Mouse (Mus musculus) intestine, embryonic 16.5 days (tissue): ENCODE results near the gene Olfr1443. TPM values are rescaled to one million over a fixed set of nuclear protein-coding genes. Genes with fewer than 3 reads are reported as not detected.
"Not testable (repeated sequence)": the region's sequence is repeated elsewhere in the genome, so short reads cannot be mapped to it uniquely, and the experiment has no call there.

ENCODE experiments used
- ATAC-seq: fragments of 200-750 bp; cut with Nextera tagmentation; 2 replicates; pipeline ENCODE4 v1.8.0; 2017; ENCODE audit warnings: moderate TSS enrichment, moderate library complexity
- H3K27ac ChIP-seq: fragments of 300-500 bp; sonication (generic); 2 replicates; pipeline ENCODE4 v1.5.1; 2014; ENCODE audit warnings: mild to moderate bottlenecking, low read length
- H3K27me3 ChIP-seq: fragments of 300-500 bp; sonication (generic); replicated peaks from 2 replicates; pipeline ENCODE4 v1.6.1; 2014; ENCODE audit warnings: low read length, control low read depth, mixed read lengths; ENCODE audit not compliant: control insufficient read depth, insufficient read depth
- H3K36me3 ChIP-seq: fragments of 300-500 bp; sonication (generic); 2 replicates; pipeline ENCODE4 v1.6.1; 2014; ENCODE audit warnings: low read length, control low read depth; ENCODE audit not compliant: control insufficient read depth, insufficient read depth
- H3K4me1 ChIP-seq: fragments of 300-500 bp; sonication (generic); 2 replicates; pipeline ENCODE4 v1.6.1; 2014; ENCODE audit warnings: low read length, control low read depth, mixed read lengths; ENCODE audit not compliant: control insufficient read depth, insufficient read depth
- H3K4me2 ChIP-seq: fragments of 300-500 bp; sonication (generic); 2 replicates; pipeline ENCODE4 v1.6.1; 2014; ENCODE audit warnings: low read depth, low read length, control low read depth
- H3K4me3 ChIP-seq: fragments of 300-500 bp; sonication (generic); 2 replicates; pipeline ENCODE4 v1.5.1; 2014; ENCODE audit warnings: mild to moderate bottlenecking, low read length
- H3K9ac ChIP-seq: fragments of 300-500 bp; sonication (generic); 2 replicates; pipeline ENCODE4 v1.6.1; 2014; ENCODE audit warnings: low read depth, low read length
- H3K9me3 ChIP-seq: fragments of 300-500 bp; sonication (generic); 2 replicates; pipeline ENCODE4 v1.6.1; 2016; ENCODE audit warnings: low read length, control low read depth; ENCODE audit not compliant: control insufficient read depth
- WGBS: fragments of 180-500 bp; shearing (Covaris S2); extraction: QIAGEN DNeasy Blood & Tissue Kit; methylation state at CpG from one replicate; pipeline ENCODE4 v1.1.7; 2014; 5-methylcytosine and 5-hydroxymethylcytosine counted together
- polyA plus RNA-seq: library from polyadenylated mRNA; unstranded; fragments of >200 nt; fragmentation: Nextera tagmentation; extraction: Ambion mirVana; gene quantifications from 2 replicates; pipeline ENCODE4 v1.2.1, GENCODE M21; 2015

Olfr1443 gene
- polyA plus RNA-seq, 1 experiment from 2014 or later = not detected

DNA sequence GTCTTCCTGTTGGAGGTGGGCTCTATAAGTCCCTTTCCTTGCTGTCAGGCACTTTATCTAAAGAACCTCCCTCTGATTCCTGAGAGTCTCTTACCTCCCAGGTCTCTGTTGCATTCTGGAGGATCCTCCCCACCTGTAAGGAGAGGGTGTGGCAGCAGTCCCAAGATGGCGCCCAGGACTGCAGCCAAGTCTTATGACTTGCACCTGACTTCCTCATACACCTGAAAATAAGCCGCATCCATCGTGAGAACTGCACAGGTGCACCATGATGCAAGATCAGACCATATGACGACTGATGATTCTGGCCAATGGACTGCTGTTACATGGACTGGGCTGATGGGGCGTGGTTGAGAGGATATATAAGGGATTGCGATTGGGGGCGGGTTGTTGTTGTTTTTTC lies 43.7 kb downstream of the Olfr1443 start:
- H3K36me3 ChIP-seq, H3K27ac ChIP-seq, H3K4me2 ChIP-seq, H3K9me3 ChIP-seq, H3K27me3 ChIP-seq, H3K4me3 ChIP-seq, H3K9ac ChIP-seq, ATAC-seq, H3K4me1 ChIP-seq: not testable (repeated sequence)
- WGBS = 92% methylated on average over 7 of the region's 7 CpGs

DNA sequence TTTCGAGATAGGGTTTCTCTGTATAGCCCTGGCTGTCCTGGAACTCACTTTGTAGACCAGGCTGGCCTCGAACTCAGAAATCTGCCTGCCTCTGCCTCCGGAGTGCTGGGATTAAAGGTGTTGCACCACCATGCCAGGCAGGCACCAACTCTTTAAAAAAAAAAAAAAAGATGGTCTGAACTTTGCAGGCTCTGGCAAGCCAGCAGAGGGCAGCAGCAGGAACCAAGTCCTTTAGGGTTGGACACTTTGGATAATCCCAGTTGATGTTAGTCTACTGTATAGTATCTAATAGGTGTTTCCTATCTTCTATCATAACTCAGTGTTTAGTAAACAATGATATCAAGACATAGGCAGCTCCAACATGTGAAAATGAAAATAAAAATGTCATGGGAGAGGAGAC lies 44.4 kb downstream of the Olfr1443 start:
- Histone ChIP-seq H3K4me1 (no peaks in the 10 kb centered on the region), H3K27ac (no peak overlapping the region), H3K9me3 (no peaks in the 10 kb centered on the region), H3K27me3 (no peaks in the 10 kb centered on the region), H3K4me2 (no peak overlapping the region), H3K9ac (no peak overlapping the region), H3K36me3 (no peaks in the 10 kb centered on the region), H3K4me3 (no peak overlapping the region)
- ATAC-seq = no peak
- 58% methylated on average over 2 of the region's 3 CpGs for WGBS

DNA sequence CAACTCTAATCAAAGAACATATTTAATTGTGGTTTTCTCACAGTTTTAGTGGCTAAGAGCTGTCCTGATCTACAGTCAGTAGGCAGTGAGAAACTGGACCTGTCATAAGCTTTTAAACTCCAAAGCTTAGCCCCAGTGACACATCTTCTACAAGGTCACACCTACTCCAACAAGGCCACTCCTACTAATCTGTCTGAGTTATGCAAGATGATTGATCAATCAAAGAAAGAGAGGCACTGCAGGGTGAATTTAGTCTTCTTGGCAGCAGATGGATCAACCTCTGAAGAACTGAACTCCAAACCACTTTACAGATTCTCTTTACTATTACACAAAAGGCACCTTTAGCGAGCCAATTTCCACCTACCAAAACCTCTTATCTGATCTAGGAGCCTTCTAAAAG lies 47.9 kb downstream of the Olfr1443 start:
- Histone ChIP-seq H3K4me1 (no peaks in the 10 kb centered on the region), H3K4me2 (no peak overlapping the region), H3K36me3 (no peaks in the 10 kb centered on the region), H3K27ac (no peak overlapping the region), H3K9ac (no peak overlapping the region), H3K4me3 (no peak overlapping the region), H3K9me3 (no peaks in the 10 kb centered on the region), H3K27me3 (no peaks in the 10 kb centered on the region)
- 84% methylated on average over 1 of the region's 1 CpGs for whole genome bisulfite sequencing
- no peak for ATAC-seq

DNA sequence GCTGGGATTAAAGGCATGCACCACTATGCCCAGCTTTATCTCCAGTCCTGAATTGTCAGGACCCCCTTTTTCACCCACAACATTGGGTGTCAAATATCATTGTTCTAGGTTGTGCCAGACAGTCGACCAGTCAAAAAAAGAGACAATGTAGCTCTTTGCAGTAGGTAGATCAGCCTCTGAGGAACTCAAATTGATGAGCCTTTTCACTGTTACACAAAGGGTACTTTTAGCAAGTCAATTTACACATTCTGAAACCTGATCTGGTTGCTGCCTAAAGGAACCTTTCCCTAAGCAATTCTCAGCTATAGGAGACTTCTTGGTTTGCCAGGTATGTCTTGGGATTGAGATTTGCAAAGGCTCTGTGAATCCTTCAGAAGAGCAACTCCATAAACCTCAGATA lies 53.1 kb downstream of the Olfr1443 start:
- H3K27ac ChIP-seq = no peak overlapping the region
- no peak overlapping the region for H3K4me3 ChIP-seq
- no peaks in the 10 kb centered on the region for H3K4me1 ChIP-seq
- no peaks in the 10 kb centered on the region for H3K27me3 ChIP-seq
- H3K9me3 ChIP-seq = no peaks in the 10 kb centered on the region
- no peak overlapping the region for H3K4me2 ChIP-seq
- H3K9ac ChIP-seq = no peak overlapping the region
- no peak for ATAC-seq
- H3K36me3 ChIP-seq = no peaks in the 10 kb centered on the region
- 59% methylated on average over 1 of the region's 1 CpGs for WGBS

DNA sequence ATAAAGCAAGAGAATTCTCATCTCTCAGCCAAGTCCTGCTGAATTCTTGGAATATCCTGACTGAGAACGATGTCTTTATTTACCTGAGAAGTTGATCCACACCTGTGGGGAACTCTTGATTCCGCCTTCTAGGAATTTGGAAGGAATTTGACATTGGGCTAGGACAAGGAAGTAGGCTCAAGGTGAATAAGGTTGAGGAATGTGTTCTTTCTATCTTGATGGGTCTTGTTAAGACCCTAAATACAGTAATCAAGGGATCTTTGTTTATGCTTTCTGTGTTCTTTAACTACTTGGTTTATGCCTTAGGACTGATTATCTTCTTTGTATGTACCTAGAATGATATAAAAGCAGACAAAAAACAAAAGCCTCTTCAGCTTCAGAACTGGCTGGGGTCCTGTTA lies 54.0 kb downstream of the Olfr1443 start:
- no peak overlapping the region for H3K4me2 ChIP-seq
- H3K4me3 ChIP-seq = no peak overlapping the region
- no peaks in the 10 kb centered on the region for H3K27me3 ChIP-seq
- H3K36me3 ChIP-seq = no peaks in the 10 kb centered on the region
- no peaks in the 10 kb centered on the region for H3K4me1 ChIP-seq
- H3K9me3 ChIP-seq = no peaks in the 10 kb centered on the region
- ATAC-seq = no peak
- no peak overlapping the region for H3K9ac ChIP-seq
- no peak overlapping the region for H3K27ac ChIP-seq
- WGBS = 76% methylated on average over 2 of the region's 2 CpGs

Other genes with a start within 250 kb of the Olfr1443 start
- 0.97 and 1.0 TPM in 2 replicates for gene Mpeg1, start 217.3 kb upstream of the Olfr1443 start, polyA plus RNA-seq
- 9.9 and 11.1 TPM in 2 replicates for gene Dtx4, start 176.7 kb upstream of the Olfr1443 start, polyA plus RNA-seq
- 16.2 and 16.3 TPM in 2 replicates for gene Fam111a, start 132.4 kb upstream of the Olfr1443 start, polyA plus RNA-seq
- gene Gm4952, start 78.1 kb upstream of the Olfr1443 start, polyA plus RNA-seq = 0.10 and 0.17 TPM in 2 replicates
- 0.62 and 0.64 TPM in 2 replicates for gene Glyat, start 44.8 kb upstream of the Olfr1443 start, polyA plus RNA-seq
- not detected in 2 replicates for gene Olfr1442, start 7.7 kb upstream of the Olfr1443 start, polyA plus RNA-seq
- 3.4 and 3.7 TPM in 2 replicates for gene Keg1, start 17.7 kb downstream of the Olfr1443 start, polyA plus RNA-seq
- gene Cntf, start 87.5 kb downstream of the Olfr1443 start, polyA plus RNA-seq = 0.88 and 1.0 TPM in 2 replicates
- 8.7 and 9.5 TPM in 2 replicates for gene Zfp91, start 118.0 kb downstream of the Olfr1443 start, polyA plus RNA-seq
- gene Lpxn, start 118.1 kb downstream of the Olfr1443 start, polyA plus RNA-seq = 2.9 and 3.2 TPM in 2 replicates
- not detected in 2 replicates for gene Gm5244, start 168.6 kb downstream of the Olfr1443 start, polyA plus RNA-seq
- not detected in 2 replicates for gene Olfr1444, start 179.2 kb downstream of the Olfr1443 start, polyA plus RNA-seq
- gene Olfr1445, start 205.7 kb downstream of the Olfr1443 start, polyA plus RNA-seq = not detected in 2 replicates
- gene Olfr1446, start 215.4 kb downstream of the Olfr1443 start, polyA plus RNA-seq = not detected in 2 replicates
- gene Olfr1447, start 225.6 kb downstream of the Olfr1443 start, polyA plus RNA-seq = not detected in 2 replicates
- gene Olfr1448, start 246.3 kb downstream of the Olfr1443 start, polyA plus RNA-seq = not detected in 2 replicates